Mouse (Mus musculus) embryonic facial prominence, embryonic 14.5 days (tissue): ENCODE results near the gene Cd55. TPM values are rescaled to one million over a fixed set of nuclear protein-coding genes. Genes with fewer than 3 reads are reported as not detected.

Experiments used
- ATAC-seq: fragments of 200-750 bp; cut with Nextera tagmentation; 2 replicates; pipeline ENCODE4 v1.8.0; 2017; ENCODE audit warnings: low read depth, moderate number of reproducible peaks, moderate TSS enrichment
- DNase-seq: peaks from one replicate; pipeline ENCODE4 v3.0.0-alpha.2; 2015; ENCODE audit warnings: low spot score
- H3K27ac ChIP-seq: fragments of 300-500 bp; sonication (generic); replicated peaks from 2 replicates; pipeline ENCODE4 v1.5.1; 2014; ENCODE audit warnings: low read depth, mild to moderate bottlenecking, low read length, moderate library complexity
- H3K27me3 ChIP-seq: fragments of 300-500 bp; sonication (generic); replicated peaks from 2 replicates; pipeline ENCODE4 v1.6.1; 2014; ENCODE audit warnings: low read length; ENCODE audit not compliant: control insufficient read depth, insufficient read depth
- H3K36me3 ChIP-seq: fragments of 300-500 bp; sonication (generic); 2 replicates; pipeline ENCODE4 v1.6.1; 2014; ENCODE audit warnings: low read length, mixed read lengths; ENCODE audit not compliant: control insufficient read depth, insufficient read depth
- H3K4me1 ChIP-seq: fragments of 300-500 bp; sonication (generic); 2 replicates; pipeline ENCODE4 v1.6.1; 2014; ENCODE audit warnings: antibody characterized with exemption, low read length; ENCODE audit not compliant: control insufficient read depth, insufficient read depth
- H3K4me2 ChIP-seq: fragments of 300-500 bp; sonication (generic); 2 replicates; pipeline ENCODE4 v1.6.1; 2014; ENCODE audit warnings: low read depth, mild to moderate bottlenecking, low read length, moderate library complexity, mixed read lengths
- H3K4me3 ChIP-seq: fragments of 300-500 bp; sonication (generic); 2 replicates; pipeline ENCODE4 v1.5.1; 2014; ENCODE audit warnings: low read depth, mild to moderate bottlenecking, low read length
- H3K9ac ChIP-seq: fragments of 300-500 bp; sonication (generic); 2 replicates; pipeline ENCODE4 v1.6.1; 2014; ENCODE audit warnings: low read depth, mild to moderate bottlenecking, low read length, moderate library complexity, mixed read lengths
- H3K9me3 ChIP-seq: fragments of 300-500 bp; sonication (generic); 2 replicates; pipeline ENCODE4 v1.6.1; 2016; ENCODE audit warnings: low read length; ENCODE audit not compliant: control insufficient read depth
- WGBS: fragments of 180-500 bp; shearing (Covaris S2); extraction: QIAGEN DNeasy Blood & Tissue Kit; methylation state at CpG from one replicate; pipeline ENCODE4 v1.1.7; 2014; 5-methylcytosine and 5-hydroxymethylcytosine counted together
- polyA plus RNA-seq: library from polyadenylated mRNA; unstranded; fragments of >200 nt; fragmentation: Nextera tagmentation; extraction: Ambion mirVana; gene quantifications from 2 replicates; pipeline ENCODE4 v1.2.1, GENCODE M21; 2014

Gene Cd55
- polyA plus RNA-seq, 1 experiment from 2014 or later = 23.6 TPM

GRCm38 (mm10) chr1:130485828-130486620 lies 23.5 kb upstream of the Cd55 start:
- H3K4me2 ChIP-seq = no peak overlapping the region
- no peak overlapping the region for H3K27ac ChIP-seq
- no peak for ATAC-seq
- no peaks in the 10 kb centered on the region for H3K27me3 ChIP-seq
- H3K4me1 ChIP-seq = no peaks in the 10 kb centered on the region
- no peak for DNase-seq
- H3K9me3 ChIP-seq = no peaks in the 10 kb centered on the region
- H3K36me3 ChIP-seq = no peaks in the 10 kb centered on the region
- no peak overlapping the region for H3K9ac ChIP-seq
- no peak overlapping the region for H3K4me3 ChIP-seq
- 78% methylated on average over 10 of the region's 10 CpGs for WGBS

- no peak for DNase-seq
- WGBS = 77% methylated on average over 2 of the region's 2 CpGs
- ATAC-seq = no peak
Observed at GRCm38 (mm10) chr1:130485376-130485775, 22.8 kb upstream of the Cd55 start.

GRCm38 (mm10) chr1:130474936-130475335 lies 12.4 kb upstream of the Cd55 start:
- Histone ChIP-seq H3K27ac (no peak overlapping the region), H3K27me3 (no peaks in the 10 kb centered on the region), H3K36me3 (no peaks in the 10 kb centered on the region), H3K4me1 (no peaks in the 10 kb centered on the region), H3K4me2 (no peak overlapping the region), H3K4me3 (no peak overlapping the region), H3K9ac (no peak overlapping the region), H3K9me3 (no peaks in the 10 kb centered on the region)
- no peak for DNase-seq
- ATAC-seq = no peak
- 86% methylated on average over 6 of the region's 6 CpGs for WGBS

More at GRCm38 (mm10) chr1:130485376-130485775, 22.8 kb upstream of the Cd55 start:
- H3K27me3 ChIP-seq = no peaks in the 10 kb centered on the region
- H3K36me3 ChIP-seq = no peaks in the 10 kb centered on the region
- H3K4me2 ChIP-seq = no peak overlapping the region
- H3K4me3 ChIP-seq = no peak overlapping the region
- no peak overlapping the region for H3K9ac ChIP-seq
- H3K4me1 ChIP-seq = no peaks in the 10 kb centered on the region
- H3K9me3 ChIP-seq = no peaks in the 10 kb centered on the region
- no peak overlapping the region for H3K27ac ChIP-seq

GRCm38 (mm10) chr1:130474226-130474625 lies 11.7 kb upstream of the Cd55 start:
- H3K36me3 ChIP-seq = no peaks in the 10 kb centered on the region
- no peak overlapping the region for H3K4me3 ChIP-seq
- H3K27ac ChIP-seq = no peak overlapping the region
- WGBS = 9% methylated on average over 1 of the region's 1 CpGs
- H3K4me1 ChIP-seq = no peaks in the 10 kb centered on the region
- no peak overlapping the region for H3K4me2 ChIP-seq
- no peaks in the 10 kb centered on the region for H3K9me3 ChIP-seq
- no peaks in the 10 kb centered on the region for H3K27me3 ChIP-seq
- peak; percentile 22; the same call in 1 of the 2 replicates for ATAC-seq
- DNase-seq = peak; percentile 43
- no peak overlapping the region for H3K9ac ChIP-seq

- no peak overlapping the region for H3K27ac ChIP-seq
- no peaks in the 10 kb centered on the region for H3K27me3 ChIP-seq
- no peak overlapping the region for H3K4me2 ChIP-seq
- WGBS = 68% methylated on average over 4 of the region's 4 CpGs
- no peak overlapping the region for H3K4me3 ChIP-seq
- no peak for ATAC-seq
- H3K4me1 ChIP-seq = peaks cover 7% of the 10 kb centered on the region; the same call in 1 of the 2 replicates
- no peak for DNase-seq
- H3K9ac ChIP-seq = no peak overlapping the region
- H3K9me3 ChIP-seq = no peaks in the 10 kb centered on the region
- no peaks in the 10 kb centered on the region for H3K36me3 ChIP-seq
Observed at GRCm38 (mm10) chr1:130470074-130470473, 7.5 kb upstream of the Cd55 start.

GRCm38 (mm10) chr1:130467453-130467852 lies 4.9 kb upstream of the Cd55 start:
- Histone ChIP-seq H3K9me3 (no peaks in the 10 kb centered on the region), H3K9ac (no peak overlapping the region), H3K27me3 (no peaks in the 10 kb centered on the region), H3K4me3 (no peak overlapping the region), H3K27ac (no peak overlapping the region), H3K4me2 (no peak overlapping the region), H3K4me1 (peaks cover 7% of the 10 kb centered on the region; the same call in 1 of the 2 replicates), H3K36me3 (no peaks in the 10 kb centered on the region)
- ATAC-seq (peak; percentile 32; the same call in 1 of the 2 replicates), DNase-seq (peak; percentile 6)
- 59% methylated on average over 2 of the region's 2 CpGs for WGBS

GRCm38 (mm10) chr1:130464173-130464572 lies 1.6 kb upstream of the Cd55 start:
- DNase-seq (no peak), ATAC-seq (no peak)
- H3K4me1 ChIP-seq = peaks cover 7% of the 10 kb centered on the region; the same call in 1 of the 2 replicates
- no peak overlapping the region for H3K9ac ChIP-seq
- H3K4me3 ChIP-seq = no peak overlapping the region
- no peak overlapping the region for H3K27ac ChIP-seq
- no peak overlapping the region for H3K4me2 ChIP-seq
- H3K9me3 ChIP-seq = no peaks in the 10 kb centered on the region
- H3K27me3 ChIP-seq = no peaks in the 10 kb centered on the region
- H3K36me3 ChIP-seq = no peaks in the 10 kb centered on the region

GRCm38 (mm10) chr1:130462867-130463266 lies 323 bp upstream of the Cd55 start:
- peak overlapping the region; percentile 60 for H3K9ac ChIP-seq
- H3K4me3 ChIP-seq = peak overlapping the region; percentile 57
- H3K4me1 ChIP-seq = peaks cover 5% of the 10 kb centered on the region; the same call in 1 of the 2 replicates
- 10% methylated on average over 3 of the region's 4 CpGs for WGBS
- H3K27ac ChIP-seq = no peak overlapping the region
- no peaks in the 10 kb centered on the region for H3K9me3 ChIP-seq
- H3K36me3 ChIP-seq = no peaks in the 10 kb centered on the region
- ATAC-seq (peak; percentile 56), DNase-seq (no peak)
- H3K27me3 ChIP-seq = no peaks in the 10 kb centered on the region
- H3K4me2 ChIP-seq = peak overlapping the region; percentile 86

GRCm38 (mm10) chr1:130455111-130455510 lies 7.4 kb downstream of the Cd55 start:
- Histone ChIP-seq H3K27me3 (no peaks in the 10 kb centered on the region), H3K4me1 (no peaks in the 10 kb centered on the region), H3K4me3 (no peak overlapping the region), H3K9me3 (no peaks in the 10 kb centered on the region), H3K4me2 (no peak overlapping the region), H3K36me3 (no peaks in the 10 kb centered on the region), H3K9ac (no peak overlapping the region), H3K27ac (no peak overlapping the region)
- 90% methylated on average over 2 of the region's 2 CpGs for WGBS
- DNase-seq (no peak), ATAC-seq (no peak)
